Mouse (Mus musculus) common myeloid progenitor, adult 5-6 weeks (primary cell): ENCODE measurements around the gene Fyco1. TPM values are rescaled to one million over a fixed set of nuclear protein-coding genes. Genes with fewer than 3 reads are reported as not detected.
A peak's percentile ranks its signal among the peaks of the same experiment; 100 is the strongest.

Experiments used
- ATAC-seq: replicated peaks from 2 replicates; pipeline ENCODE4 v1.8.0; 2016; ENCODE audit warnings: low read depth, mild to moderate bottlenecking, moderate TSS enrichment, inconsistent platforms; ENCODE audit not compliant: poor library complexity, severe bottlenecking
- total RNA-seq: library from RNA; stranded (forward); fragments of 200-1000, 187-1606 nt; gene quantifications from 2 replicates; pipeline ENCODE4 v1.2.3, GENCODE M21; 2017

Fyco1 gene
- total RNA-seq, 1 experiment from 2014 or later = 13.6 TPM

GRCm38 (mm10) chr9:123815996-123816395 lies 35.7 kb downstream of the Fyco1 start:
- no peak for ATAC-seq

- peak; percentile 50; the same call in 1 of the 2 replicates for ATAC-seq
Observed at GRCm38 (mm10) chr9:123815444-123815843, 36.3 kb downstream of the Fyco1 start.

- ATAC-seq = no peak
Observed at GRCm38 (mm10) chr9:123814821-123815220, 36.9 kb downstream of the Fyco1 start.

- ATAC-seq = peak; percentile 22; the same call in 1 of the 2 replicates
Observed at GRCm38 (mm10) chr9:123814326-123814725, 37.4 kb downstream of the Fyco1 start.

- no peak for ATAC-seq
Observed at GRCm38 (mm10) chr9:123811831-123812230, 39.9 kb downstream of the Fyco1 start.

- no peak for ATAC-seq
Observed at GRCm38 (mm10) chr9:123808583-123808982, 43.1 kb downstream of the Fyco1 start.

GRCm38 (mm10) chr9:123806267-123806666 lies 45.4 kb downstream of the Fyco1 start, which contains the start of gene Cxcr6:
TSS of gene Cxcr6 (plus strand) at chr9:123806475.
- no peak for ATAC-seq

GRCm38 (mm10) chr9:123805241-123805640 lies 46.5 kb downstream of the Fyco1 start:
- ATAC-seq = no peak

GRCm38 (mm10) chr9:123802896-123803295 lies 48.8 kb downstream of the Fyco1 start:
- no peak for ATAC-seq

GRCm38 (mm10) chr9:123802421-123802820 lies 49.3 kb downstream of the Fyco1 start:
- no peak for ATAC-seq

GRCm38 (mm10) chr9:123801527-123801926 lies 50.2 kb downstream of the Fyco1 start:
- 0 out of 2 replicates have a peak, but pooled peaks have one; percentile 47 for ATAC-seq

GRCm38 (mm10) chr9:123796174-123796573 lies 55.5 kb downstream of the Fyco1 start:
- ATAC-seq = peak; percentile 83

GRCm38 (mm10) chr9:123788855-123789529 lies 62.7 kb downstream of the Fyco1 start:
- no peak for ATAC-seq

- ATAC-seq = 0 out of 2 replicates have a peak, but pooled peaks have one; percentile 42
Observed at GRCm38 (mm10) chr9:123773299-123773698, 78.4 kb downstream of the Fyco1 start.

GRCm38 (mm10) chr9:123769532-123769931 lies 82.2 kb downstream of the Fyco1 start:
- ATAC-seq = peak; percentile 86

GRCm38 (mm10) chr9:123768443-123768842 lies 83.3 kb downstream of the Fyco1 start:
- no peak for ATAC-seq

GRCm38 (mm10) chr9:123766996-123767395 lies 84.7 kb downstream of the Fyco1 start:
- no peak for ATAC-seq

- no peak for ATAC-seq
Observed at GRCm38 (mm10) chr9:123763771-123764170, 87.9 kb downstream of the Fyco1 start.

- ATAC-seq = 0 out of 2 replicates have a peak, but pooled peaks have one; percentile 36
Observed at GRCm38 (mm10) chr9:123762886-123763285, 88.8 kb downstream of the Fyco1 start.

GRCm38 (mm10) chr9:123760806-123761205 lies 90.9 kb downstream of the Fyco1 start:
- ATAC-seq = no peak

- ATAC-seq = no peak
Observed at GRCm38 (mm10) chr9:123758645-123759044, 93.1 kb downstream of the Fyco1 start.

- no peak for ATAC-seq
Observed at GRCm38 (mm10) chr9:123758156-123758555, 93.5 kb downstream of the Fyco1 start.
